11 mouse cellular contexts compared by ENCODE assay signal in the genomic region with DNA sequence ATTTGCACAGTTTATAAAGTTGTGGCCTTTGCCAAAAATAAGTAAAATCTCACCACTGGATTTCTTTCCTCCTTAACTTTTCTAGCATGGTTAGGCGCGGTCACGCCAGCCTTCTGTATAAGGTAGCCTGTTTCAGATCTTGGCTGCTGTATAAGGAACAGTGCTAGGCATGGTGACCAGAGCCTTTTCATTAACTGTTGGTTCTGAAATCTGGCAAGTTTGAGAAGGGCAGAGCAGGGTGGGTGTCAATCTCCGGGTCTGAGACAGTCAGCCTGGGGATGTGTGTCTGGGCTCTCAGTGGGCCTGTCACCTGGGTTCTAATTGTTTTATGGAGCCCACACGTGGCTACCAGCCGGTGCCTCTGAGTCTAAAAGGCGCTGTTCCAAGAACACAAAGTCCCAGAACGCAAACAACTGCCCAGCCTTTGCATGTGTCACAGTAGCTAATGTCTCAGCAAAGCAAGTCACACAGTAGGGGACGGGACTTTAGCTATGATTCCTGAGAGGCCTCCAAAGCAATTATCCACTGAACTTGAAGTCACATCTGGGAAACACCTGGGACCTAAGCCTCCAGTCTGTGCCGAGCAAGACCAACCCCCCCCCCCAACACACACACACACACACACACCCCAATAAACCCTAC. TPM values are rescaled to one million over a fixed set of nuclear protein-coding genes. Genes with fewer than 3 reads are reported as not detected.
DNase-seq lines count a peak whose midpoint lies in the region; ATAC-seq and TF ChIP-seq lines count a peak whose summit lies in the region.
"Had no signal": no experiment of that assay in that cellular context is flagged by ENCODE, and none has a peak within 500 bp of the region (broad histone marks: within the 10 kb centered on the region; RNA-seq: fewer than 3 reads in every experiment).

No protein-coding gene starts in this region.

- H3K9me3 ChIP-seq in forebrain, embryonic 14.5 days (replicated peaks; ENCODE audit: control insufficient read depth, low read length): no peaks in the 10 kb centered on the region
- H3K9me3 ChIP-seq in forebrain, embryonic 11.5 days (ENCODE audit: control insufficient read depth, low read length): no peaks in the 10 kb centered on the region
- no peaks in the 10 kb centered on the region for H3K9me3 ChIP-seq in limb, embryonic 13.5 days
- H3K9me3 ChIP-seq: forebrain, embryonic 10.5 days had no signal

- WGBS in forebrain, embryonic 14.5 days: 75% methylated on average over 10 of the region's 10 CpGs
- WGBS in forebrain, embryonic 11.5 days: 76% methylated on average over 10 of the region's 10 CpGs
- 14% methylated on average over 10 of the region's 10 CpGs for WGBS in limb, embryonic 13.5 days

- no peak overlapping the region for H3K4me3 ChIP-seq in forebrain, embryonic 14.5 days (ENCODE audit: low read depth, low read length)
- H3K4me3 ChIP-seq in forebrain, embryonic 11.5 days (ENCODE audit: low read depth, low read length): no peak overlapping the region
- H3K4me3 ChIP-seq in left cerebral cortex, adult 2 months: no peak overlapping the region
- H3K4me3 ChIP-seq in limb, embryonic 13.5 days: no peak overlapping the region
- H3K4me3 ChIP-seq: forebrain, embryonic 10.5 days had no signal

- H3K36me3 ChIP-seq in forebrain, embryonic 14.5 days (ENCODE audit: control insufficient read depth, insufficient read depth, low read length): no peaks in the 10 kb centered on the region
- H3K36me3 ChIP-seq in forebrain, embryonic 11.5 days (ENCODE audit: control insufficient read depth, insufficient read depth, low read length): no peaks in the 10 kb centered on the region
- no peaks in the 10 kb centered on the region for H3K36me3 ChIP-seq in limb, embryonic 13.5 days
- H3K36me3 ChIP-seq: forebrain, embryonic 10.5 days had no signal

- intact Hi-C loops in left cerebral cortex, adult 2 months (cut with DNase I): loop anchor here (10.0 kb wide), 1 partner anchor 295 kb away; no protein-coding TSS in a partner anchor

- H3K9ac ChIP-seq in forebrain, embryonic 14.5 days (ENCODE audit: low read length): no peak overlapping the region
- no peak overlapping the region for H3K9ac ChIP-seq in forebrain, embryonic 11.5 days (ENCODE audit: low read length)
- peak overlapping the region; percentile 19; the same call in 1 of the 2 replicates for H3K9ac ChIP-seq in limb, embryonic 13.5 days

- DNase-seq in forebrain, embryonic 14.5 days (ENCODE audit: low spot score): peak; percentile 8
- no peak for DNase-seq in forebrain, embryonic 11.5 days (ENCODE audit: low spot score)
- DNase-seq in left cerebral cortex, adult 2 months (ENCODE audit: extremely low spot score in 1 of 2, low spot score in 2 of 2): no peak
- no peak for DNase-seq in left cerebral cortex, adult 18-20 months (ENCODE audit: low spot score in 2 of 2)
- peak; percentile 24 for DNase-seq in embryo, embryonic 11.5 days (ENCODE audit: low read depth, low spot score)
- DNase-seq in MN1 (ENCODE audit: low spot score): no peak
- no peak for DNase-seq in thymus, postnatal 36 days
- DNase-seq: heart, adult 18-20 months; lung, postnatal 14 days had no signal

- no peak overlapping the region for H3K27ac ChIP-seq in forebrain, embryonic 14.5 days (ENCODE audit: low read depth, low read length)
- H3K27ac ChIP-seq in forebrain, embryonic 11.5 days (ENCODE audit: low read depth, low read length): no peak overlapping the region
- H3K27ac ChIP-seq in left cerebral cortex, adult 2 months: peak overlapping the region; percentile 12; the same call in 1 of the 2 replicates
- peak overlapping the region; percentile 83 for H3K27ac ChIP-seq in limb, embryonic 13.5 days
- H3K27ac ChIP-seq: forebrain, embryonic 10.5 days had no signal

- H3K27me3 ChIP-seq in forebrain, embryonic 14.5 days (replicated peaks; ENCODE audit: control insufficient read depth, insufficient read depth, low read length): no peaks in the 10 kb centered on the region
- H3K27me3 ChIP-seq in forebrain, embryonic 11.5 days (ENCODE audit: control insufficient read depth, insufficient read depth, low read length): no peaks in the 10 kb centered on the region
- H3K27me3 ChIP-seq in limb, embryonic 13.5 days: no peaks in the 10 kb centered on the region

- ATAC-seq in forebrain, embryonic 14.5 days: no peak
- no peak for ATAC-seq in forebrain, embryonic 11.5 days (replicated peaks; ENCODE audit: low FRiP score)
- ATAC-seq in limb, embryonic 13.5 days (ENCODE audit: low FRiP score, low read depth): peak; percentile 77

- no peak overlapping the region for H3K4me2 ChIP-seq in forebrain, embryonic 14.5 days (ENCODE audit: low read length)
- no peak overlapping the region for H3K4me2 ChIP-seq in forebrain, embryonic 11.5 days (ENCODE audit: low read depth, low read length, severe bottlenecking)
- peak overlapping the region; percentile 40; the same call in 1 of the 2 replicates for H3K4me2 ChIP-seq in limb, embryonic 13.5 days (replicated peaks)

- no peak for TF ChIP-seq CTCF in left cerebral cortex, adult 2 months (IDR thresholded peaks at IDR 0.05)

- H3K4me1 ChIP-seq in forebrain, embryonic 14.5 days (ENCODE audit: control insufficient read depth, insufficient read depth, low read length): no peaks in the 10 kb centered on the region
- H3K4me1 ChIP-seq in forebrain, embryonic 11.5 days (replicated peaks; ENCODE audit: control insufficient read depth, insufficient read depth, low read length): no peaks in the 10 kb centered on the region
- H3K4me1 ChIP-seq in limb, embryonic 13.5 days: peaks cover 36% of the 10 kb centered on the region
- H3K4me1 ChIP-seq: forebrain, embryonic 10.5 days had no signal

RNA-seq across cellular contexts. Expression of gene Cpm, which starts 40.3 kb away (rescaled TPM):
- polyA plus RNA-seq in forebrain, embryonic 14.5 days (2014; fragmentation: Nextera tagmentation; extraction: Ambion mirVana): 5.1 and 6.1 TPM in 2 replicates
- 4.1 and 5.0 TPM in 2 replicates for polyA plus RNA-seq in forebrain, embryonic 11.5 days (2014; fragmentation: Nextera tagmentation; extraction: Ambion mirVana)
- 1 to 10 TPM; 5.2 to 5.3 TPM for total RNA-seq in left cerebral cortex, adult 2 months (2021)
- 1 to 10 TPM; 4.2 TPM for total RNA-seq in left cerebral cortex, adult 18-20 months (2021)
- polyA plus RNA-seq in limb, embryonic 13.5 days (2015; fragmentation: Nextera tagmentation; extraction: Ambion mirVana): 40.5 and 42.8 TPM in 2 replicates

RNA-seq across cellular contexts. Expression of gene Mdm2, which starts 41.0 kb away (rescaled TPM):
- 33.0 and 47.7 TPM in 2 replicates for polyA plus RNA-seq in forebrain, embryonic 14.5 days (2014; fragmentation: Nextera tagmentation; extraction: Ambion mirVana)
- 75.9 and 91.6 TPM in 2 replicates for polyA plus RNA-seq in forebrain, embryonic 11.5 days (2014; fragmentation: Nextera tagmentation; extraction: Ambion mirVana)
- 10 to 100 TPM; 58.7 to 65.5 TPM for total RNA-seq in left cerebral cortex, adult 2 months (2021)
- 10 to 100 TPM; 53.5 to 56.2 TPM for total RNA-seq in left cerebral cortex, adult 18-20 months (2021)
- polyA plus RNA-seq in limb, embryonic 13.5 days (2015; fragmentation: Nextera tagmentation; extraction: Ambion mirVana): 47.3 and 49.5 TPM in 2 replicates

Comparison
In these comparisons a context has a peak if more than half of its experiments do, and no peak if none do; other contexts are left out.
1. DNase-seq: peak in forebrain, embryonic 14.5 days (single experiment) and embryo, embryonic 11.5 days (single experiment); none in forebrain, embryonic 11.5 days (single experiment), left cerebral cortex, adult 2 months (0 of 2), left cerebral cortex, adult 18-20 months (0 of 2), MN1 (single experiment) and thymus, postnatal 36 days (0 of 2).
2. H3K27ac ChIP-seq: peak in left cerebral cortex, adult 2 months (single experiment) and limb, embryonic 13.5 days (single experiment); none in forebrain, embryonic 14.5 days (single experiment) and forebrain, embryonic 11.5 days (single experiment).